Mouse (Mus musculus) adrenal gland, postnatal 4 days (tissue): ENCODE measurements around the gene Bag2. TPM values are rescaled to one million over a fixed set of nuclear protein-coding genes. Genes with fewer than 3 reads are reported as not detected.
A peak's percentile ranks its signal among the peaks of the same experiment; 100 is the strongest.

ENCODE experiments used
- DNase-seq, 2 experiments: peaks; one replicate each; pipeline ENCODE4 v3.0.0; 2021 to 2022; ENCODE audit warnings: low spot score in 2 of 2, mixed read lengths in 2 of 2
- long read RNA-seq, 2 experiments: library from polyadenylated mRNA; stranded (forward); transcript quantifications; one replicate each; pipeline ENCODE4 v2.0.0; 2021
- total RNA-seq, 2 experiments: library from RNA; stranded (reverse); gene quantifications; 2 replicates each; pipeline ENCODE4 v1.2.3; 2021

The Bag2 gene
- 10 to 100 TPM; 22.3 to 25.7 TPM for total RNA-seq
- long read RNA-seq, experiment 1, transcript Bag2-203 (2 exons, 378 nt): minor isoform, 5 of 17 reads
- long read RNA-seq, experiment 1, transcript Bag2-201 (3 exons, 1,860 nt): major isoform, 6 of 17 reads
- long read RNA-seq, experiment 1, partial matches to known transcripts: 2 of 17 reads
- long read RNA-seq, experiment 1, other reads (novel, unspliced or antisense): 4 of 17 reads
- long read RNA-seq, experiment 2, transcript Bag2-201 (3 exons, 1,860 nt): major isoform, 25 of 66 reads
- long read RNA-seq, experiment 2, transcript Bag2-203 (2 exons, 378 nt): minor isoform, 7 of 66 reads
- long read RNA-seq, experiment 2, partial matches to known transcripts: 0 of 66 reads
- long read RNA-seq, experiment 2, other reads (novel, unspliced or antisense): 34 of 66 reads

DNA sequence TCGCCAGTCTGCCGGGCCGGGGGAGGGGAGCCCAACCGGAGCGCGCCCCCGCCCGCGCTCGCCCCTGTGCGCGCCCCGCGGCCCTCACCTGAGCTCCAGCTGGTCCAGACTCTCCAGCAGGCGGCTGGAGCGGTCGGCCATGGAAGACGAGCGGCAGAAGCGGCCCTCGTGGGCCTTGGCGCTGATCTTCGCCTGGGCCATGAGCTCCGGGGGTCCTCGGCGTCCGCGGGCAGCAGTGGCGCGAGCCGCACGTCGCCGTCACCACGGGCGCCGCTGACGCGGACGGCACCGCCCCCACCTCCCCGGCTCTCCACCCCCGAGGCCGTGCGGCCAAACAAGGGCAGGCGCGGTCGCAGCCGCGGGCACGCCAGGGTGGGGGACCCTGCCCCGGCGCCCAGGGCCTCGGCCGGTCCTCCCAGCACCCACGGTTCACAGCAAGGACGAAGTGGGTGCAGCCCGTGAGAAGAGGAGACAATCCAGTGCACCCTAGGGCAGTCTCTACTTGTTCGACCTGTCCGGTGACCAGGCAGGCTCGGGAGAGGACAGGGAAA lies at the start of gene Bag2:
Bag2 (minus strand) TSS at position 305 of the 551 bp plus-strand sequence.
- DNase-seq: peak; percentile 37 to 44

DNA sequence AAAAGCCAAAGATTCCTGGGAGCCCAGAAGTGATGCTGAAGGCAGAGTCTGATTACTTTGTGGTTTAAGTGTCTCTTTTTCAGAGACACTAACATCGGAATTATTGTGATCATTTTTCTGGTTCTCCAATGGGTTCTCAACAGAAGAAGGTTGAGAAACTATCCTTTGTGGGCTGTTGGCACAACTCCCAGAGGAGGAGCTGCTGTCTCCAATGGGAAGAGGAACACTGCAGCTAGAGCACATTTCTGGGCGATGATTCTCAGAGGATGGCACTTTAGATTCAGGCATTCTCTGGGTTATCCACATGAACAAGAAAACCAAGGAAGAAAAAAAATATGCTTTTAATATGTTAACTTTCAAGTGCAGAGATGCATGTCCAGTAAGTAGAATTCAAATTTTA lies 45.7 kb upstream of the Bag2 start:
- no peak for DNase-seq

DNA sequence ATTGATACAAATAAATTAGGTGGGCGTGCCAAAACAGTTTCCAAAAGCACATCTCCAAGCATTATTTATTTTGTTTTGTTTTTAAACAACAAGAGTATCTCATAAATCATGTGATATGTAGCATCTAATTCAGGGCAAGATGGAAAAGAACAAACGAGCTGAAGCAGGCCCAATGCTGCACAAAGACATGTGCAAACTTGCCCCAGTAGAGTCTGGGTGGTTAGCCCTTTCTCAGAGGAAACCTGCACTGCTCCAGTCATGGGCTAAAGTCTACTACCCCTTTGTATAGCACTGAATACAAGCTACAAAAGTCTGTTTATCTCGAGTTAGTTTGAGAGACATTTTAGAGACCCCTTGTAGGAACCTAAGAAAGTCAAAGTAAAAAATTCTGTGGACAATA lies 42.0 kb upstream of the Bag2 start:
- DNase-seq: no peak

DNA sequence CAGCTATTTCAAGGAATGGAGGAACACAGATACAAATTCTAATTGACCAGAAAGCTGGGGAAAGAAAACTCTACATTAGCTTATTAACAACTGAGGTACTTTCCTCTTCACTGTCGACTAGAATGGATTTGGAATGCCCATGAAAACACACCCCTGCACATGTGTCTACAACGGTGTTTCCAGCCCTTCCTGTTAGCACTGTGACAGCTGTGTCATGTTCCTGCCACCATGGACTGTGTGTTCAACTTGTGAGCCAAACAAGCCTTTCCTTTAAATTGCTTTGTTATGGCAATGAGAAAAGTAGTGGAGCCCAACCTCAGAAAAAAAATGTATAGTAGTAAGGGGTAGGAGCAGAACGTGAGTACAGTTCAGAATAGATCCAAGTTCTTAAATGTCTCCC lies 30.9 kb upstream of the Bag2 start:
- DNase-seq: no peak

DNA sequence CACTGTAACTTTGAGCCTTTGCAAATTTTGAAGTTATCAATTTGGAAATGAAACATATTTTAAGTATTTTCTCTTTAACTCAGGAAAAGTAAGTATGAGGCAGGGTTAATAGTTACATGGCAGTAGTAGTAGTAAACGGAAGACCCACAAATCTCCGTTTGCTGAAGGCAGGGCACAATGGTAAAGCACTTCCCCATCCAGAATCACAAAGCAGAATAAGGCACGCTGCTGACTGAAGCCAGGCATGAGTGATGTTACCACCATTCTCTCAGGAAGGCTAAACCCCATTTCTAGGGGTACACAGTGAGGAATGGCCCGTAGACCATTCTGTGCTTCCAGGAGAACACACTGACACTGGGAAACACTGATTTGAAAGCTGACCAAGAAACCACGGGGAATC lies 30.5 kb upstream of the Bag2 start:
- no peak for DNase-seq

DNA sequence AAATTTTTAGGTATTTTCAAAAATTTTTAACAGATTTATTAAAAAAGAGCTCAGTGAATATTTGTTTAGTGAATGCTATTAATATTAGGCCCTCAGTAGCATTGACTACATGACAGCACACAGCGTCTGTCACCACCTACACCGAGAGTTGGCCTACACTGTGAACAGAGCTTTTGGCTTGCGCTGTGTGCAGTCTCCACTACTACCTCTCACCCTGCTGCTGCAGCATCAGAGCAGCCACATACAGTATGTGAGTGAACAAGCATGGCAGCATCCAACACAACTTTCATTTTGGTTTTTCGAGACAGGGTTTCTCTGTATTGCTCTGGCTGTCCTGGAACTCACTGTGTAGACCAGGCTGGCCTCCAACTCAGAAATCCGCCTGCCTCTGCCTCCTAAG lies 27.0 kb upstream of the Bag2 start:
- DNase-seq: no peak

DNA sequence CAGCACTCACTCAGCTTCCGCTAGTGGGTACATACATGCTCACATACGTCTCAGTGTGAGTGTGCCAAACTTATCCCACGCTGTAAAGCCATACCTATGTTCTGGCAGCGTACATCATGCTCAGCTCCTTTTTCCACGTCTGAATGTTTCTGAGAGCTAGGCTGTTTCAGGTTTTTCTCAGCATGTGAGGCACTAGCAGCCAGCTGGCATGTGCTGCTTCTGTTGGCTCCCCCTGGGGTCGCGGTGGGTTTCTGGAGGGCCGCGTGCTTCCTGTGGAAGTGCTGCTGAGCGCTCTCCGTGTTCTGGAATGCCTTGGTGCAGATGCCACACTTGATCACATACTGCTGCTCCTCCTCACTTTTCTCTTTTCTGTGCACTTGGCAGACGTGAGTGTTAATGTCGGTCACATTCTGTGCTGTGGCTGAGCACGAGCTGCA lies 18.6 kb upstream of the Bag2 start:
- DNase-seq: no peak

DNA sequence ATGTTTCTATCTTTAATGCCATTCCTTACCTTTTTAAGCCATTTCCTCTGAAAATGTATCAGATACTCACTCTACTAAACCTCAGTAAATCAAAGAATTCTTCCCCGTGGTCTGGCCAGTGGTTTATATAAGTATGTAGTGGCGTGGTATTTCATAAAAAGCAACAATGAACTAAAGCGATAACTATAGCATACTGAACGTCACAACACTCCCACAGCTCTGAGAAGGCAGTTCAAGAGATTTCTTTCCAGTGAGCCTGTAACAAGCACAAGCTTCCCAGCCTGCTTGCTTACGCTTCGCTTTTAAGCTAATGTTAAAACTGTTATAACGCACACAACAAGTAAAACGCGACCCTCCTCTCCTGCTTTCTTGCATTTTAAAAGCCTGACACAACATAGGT lies 14.5 kb upstream of the Bag2 start:
- DNase-seq: no peak

DNA sequence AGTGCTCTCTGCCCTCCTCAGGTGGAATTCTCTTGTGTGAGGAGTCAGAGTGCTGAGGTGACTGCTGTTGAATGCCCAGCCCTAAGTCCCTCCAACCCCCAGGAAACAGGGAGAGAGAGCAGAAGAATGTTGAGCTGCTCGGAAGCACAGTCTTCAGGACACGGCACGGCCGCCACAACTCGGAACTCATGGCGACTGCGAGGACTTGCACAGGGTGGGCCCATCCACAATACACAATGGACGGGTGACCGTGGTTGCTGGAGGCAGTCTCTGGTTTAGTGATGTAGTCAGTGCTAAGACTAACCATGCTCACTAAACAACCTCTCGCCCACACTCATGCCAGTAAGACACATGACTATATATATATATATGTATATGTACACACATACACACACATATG lies 14.0 kb upstream of the Bag2 start:
- no peak for DNase-seq

DNA sequence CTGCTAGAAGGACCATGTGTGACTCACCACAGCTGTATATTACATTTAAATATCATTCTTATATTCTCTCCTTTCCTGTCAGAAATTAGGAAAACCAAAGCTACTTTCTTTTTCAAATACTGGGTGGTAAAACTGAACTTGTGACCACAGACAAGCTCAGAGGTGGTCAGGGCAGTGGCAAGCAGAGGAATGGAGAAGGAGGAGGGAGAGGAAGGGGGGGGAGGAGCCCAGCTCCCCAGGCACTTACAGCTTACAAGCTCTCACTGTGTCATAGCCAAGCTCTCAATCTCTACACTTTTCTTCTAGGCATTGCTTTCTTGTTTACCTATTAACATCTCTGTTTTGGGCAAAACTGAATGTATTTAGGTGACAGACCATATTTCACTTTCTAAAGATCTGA lies 11.2 kb upstream of the Bag2 start:
- DNase-seq: no peak

DNA sequence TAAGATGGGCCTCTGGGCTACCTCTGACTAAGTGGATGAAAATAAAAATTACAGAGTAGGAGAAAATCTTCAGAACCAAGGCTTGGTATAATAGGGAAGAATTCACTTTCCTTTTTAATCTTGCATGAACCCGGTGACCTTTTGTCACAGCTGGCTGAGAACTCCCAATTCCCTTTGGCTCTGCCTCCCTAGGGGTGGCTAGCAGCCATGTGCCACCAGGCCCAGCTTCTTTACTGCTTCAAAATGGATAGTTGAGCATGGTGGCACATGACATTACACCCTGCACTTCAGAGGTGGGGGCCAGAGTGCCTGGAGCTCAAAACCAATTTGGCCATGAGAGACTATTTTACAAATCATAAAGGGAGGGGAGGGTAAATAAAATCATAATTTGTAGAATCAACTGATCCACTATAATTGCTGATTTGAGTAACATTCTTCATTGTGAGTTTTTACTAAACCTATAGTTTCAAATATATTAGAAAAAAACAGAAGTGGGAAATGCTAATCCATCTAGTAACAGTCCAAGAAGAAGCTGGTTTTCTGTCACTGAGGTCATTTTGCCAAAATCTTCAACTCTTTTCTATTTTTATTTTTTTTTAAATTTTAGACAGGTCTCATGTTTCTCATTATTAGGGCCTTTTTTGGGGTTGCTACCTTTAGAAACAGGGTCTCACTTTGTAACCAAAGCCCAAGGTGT lies 10.6 kb upstream of the Bag2 start:
- no peak for DNase-seq

DNA sequence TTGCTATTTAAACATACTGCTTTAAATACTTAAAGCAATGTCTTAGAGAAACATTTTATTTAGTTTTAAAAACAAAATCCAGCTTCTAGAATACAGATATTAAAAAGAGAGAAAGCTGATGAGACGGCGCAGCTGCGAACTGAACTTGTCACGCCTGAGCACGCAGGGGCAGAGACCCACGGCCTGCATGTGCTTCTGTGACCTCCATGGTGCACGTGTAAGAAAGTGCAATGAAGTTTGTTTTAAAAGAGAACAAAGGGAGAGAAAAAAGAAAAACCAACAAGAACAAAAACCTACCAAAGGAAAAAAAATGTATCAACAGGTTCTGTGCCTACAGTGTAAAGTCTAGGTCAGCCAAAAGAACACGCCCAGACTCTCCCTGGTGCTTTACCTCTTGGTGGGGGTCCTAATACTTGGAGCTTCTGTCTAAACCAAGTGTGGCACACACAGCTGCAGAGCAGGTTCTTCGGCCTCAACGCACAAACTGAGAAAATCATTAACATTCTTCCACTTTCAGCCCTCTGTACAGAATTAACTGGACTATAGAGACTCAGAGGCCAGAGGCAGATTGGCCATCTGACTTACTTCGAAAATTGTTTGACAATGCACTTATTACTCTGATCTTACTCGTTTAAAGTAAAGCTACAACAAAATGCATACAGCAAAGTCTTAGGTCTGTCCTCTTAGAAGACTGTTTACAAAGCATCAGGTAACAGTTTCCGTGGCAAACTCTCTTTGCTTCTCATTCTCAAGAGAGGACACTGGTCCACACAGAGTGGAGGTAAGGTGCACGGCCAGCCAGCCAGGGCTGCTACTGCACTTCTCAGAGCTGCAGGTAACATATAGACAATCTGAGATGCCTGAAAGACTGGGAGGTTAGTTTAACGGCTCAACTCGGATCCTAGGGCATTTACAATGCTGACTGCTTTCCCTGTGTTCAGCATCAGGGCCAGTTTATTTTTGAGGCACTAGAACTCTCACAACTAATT lies 9.2 kb upstream of the Bag2 start:
- DNase-seq: no peak

DNA sequence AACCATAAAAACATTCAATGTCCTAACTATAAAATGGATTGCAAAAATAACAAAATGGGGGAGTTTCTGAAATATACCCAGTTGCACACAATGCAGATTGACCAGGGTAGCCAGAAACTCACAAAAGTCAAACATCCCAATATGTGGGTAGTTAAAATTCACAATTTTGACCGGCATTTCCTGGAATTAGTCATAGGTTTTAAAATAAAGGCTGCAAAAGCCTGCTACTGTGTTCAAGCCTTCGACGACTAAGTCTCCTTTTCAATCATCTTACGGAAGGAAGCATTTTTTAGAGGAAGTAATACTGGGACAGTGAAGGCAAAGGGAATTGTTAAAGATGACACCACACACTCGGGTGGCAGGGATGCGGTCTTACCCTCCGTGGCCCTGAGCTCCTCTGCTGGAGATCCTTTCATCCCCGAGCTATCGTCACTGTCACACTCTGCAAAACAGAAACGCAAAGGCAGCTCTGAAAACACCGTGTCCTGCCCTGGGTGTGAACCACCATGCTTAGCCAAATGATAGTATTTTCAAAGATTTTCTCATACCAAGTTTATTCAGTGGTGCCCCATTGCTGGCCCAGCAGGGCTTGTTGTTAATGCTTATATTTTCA lies 8.0 kb upstream of the Bag2 start:
- DNase-seq: no peak

DNA sequence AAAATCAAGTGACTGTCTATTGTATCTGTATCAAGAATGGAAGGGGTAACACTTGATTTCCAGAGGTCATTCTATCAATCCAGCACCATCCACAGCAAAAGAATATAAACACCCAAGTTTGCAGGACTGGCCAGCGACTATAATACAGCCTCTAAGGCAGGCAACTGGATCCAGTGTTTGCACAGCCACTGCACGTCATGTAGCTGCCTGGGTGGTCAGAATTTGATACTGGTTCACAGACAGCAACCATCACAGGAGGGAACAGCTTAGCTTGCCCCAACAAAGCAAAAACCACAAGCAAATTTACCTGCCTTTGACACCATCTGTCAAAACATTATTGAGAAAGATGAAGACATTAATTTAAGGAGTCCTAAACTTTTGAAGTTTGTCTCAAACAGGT lies 6.2 kb upstream of the Bag2 start:
- DNase-seq: no peak

DNA sequence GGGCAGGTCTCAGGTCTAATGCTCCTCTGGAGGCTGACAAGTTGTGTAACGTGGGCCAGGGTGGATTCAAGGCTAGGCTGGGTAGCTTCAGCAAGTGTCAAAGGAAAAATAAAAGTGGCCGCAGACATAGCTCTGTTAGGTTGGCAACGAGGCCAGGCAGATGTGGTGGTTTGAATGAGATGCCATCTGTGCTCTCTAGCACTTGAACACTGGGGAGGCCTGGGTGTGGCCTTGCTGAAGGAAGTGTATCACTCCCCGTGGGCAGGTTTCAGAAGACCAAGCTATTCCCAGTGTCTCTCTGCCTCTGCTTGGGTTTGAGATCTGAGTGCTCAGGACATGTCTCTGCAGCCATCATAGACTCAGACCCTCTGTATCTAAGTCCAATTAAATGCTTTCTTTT lies 893 bp upstream of the Bag2 start:
- no peak for DNase-seq

DNA sequence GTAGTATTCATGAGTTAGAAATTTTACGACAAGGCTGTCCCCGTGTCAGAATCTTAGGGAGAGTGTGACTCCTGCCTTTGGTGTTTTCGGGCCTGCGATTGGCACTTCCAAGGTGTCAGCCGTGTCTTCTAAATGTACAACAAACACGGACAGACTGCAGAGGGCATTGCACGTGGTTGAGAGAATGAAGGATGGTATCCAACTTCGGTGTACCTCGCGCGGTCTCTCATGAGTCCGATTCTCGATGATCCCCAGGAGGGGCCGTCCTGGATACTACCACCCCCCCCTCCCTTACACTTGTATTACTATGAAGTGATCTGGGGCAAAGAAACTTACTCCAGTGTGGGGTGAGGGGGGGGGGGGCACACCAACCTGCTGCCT lies 572 bp downstream of the Bag2 start:
- no peak for DNase-seq

DNA sequence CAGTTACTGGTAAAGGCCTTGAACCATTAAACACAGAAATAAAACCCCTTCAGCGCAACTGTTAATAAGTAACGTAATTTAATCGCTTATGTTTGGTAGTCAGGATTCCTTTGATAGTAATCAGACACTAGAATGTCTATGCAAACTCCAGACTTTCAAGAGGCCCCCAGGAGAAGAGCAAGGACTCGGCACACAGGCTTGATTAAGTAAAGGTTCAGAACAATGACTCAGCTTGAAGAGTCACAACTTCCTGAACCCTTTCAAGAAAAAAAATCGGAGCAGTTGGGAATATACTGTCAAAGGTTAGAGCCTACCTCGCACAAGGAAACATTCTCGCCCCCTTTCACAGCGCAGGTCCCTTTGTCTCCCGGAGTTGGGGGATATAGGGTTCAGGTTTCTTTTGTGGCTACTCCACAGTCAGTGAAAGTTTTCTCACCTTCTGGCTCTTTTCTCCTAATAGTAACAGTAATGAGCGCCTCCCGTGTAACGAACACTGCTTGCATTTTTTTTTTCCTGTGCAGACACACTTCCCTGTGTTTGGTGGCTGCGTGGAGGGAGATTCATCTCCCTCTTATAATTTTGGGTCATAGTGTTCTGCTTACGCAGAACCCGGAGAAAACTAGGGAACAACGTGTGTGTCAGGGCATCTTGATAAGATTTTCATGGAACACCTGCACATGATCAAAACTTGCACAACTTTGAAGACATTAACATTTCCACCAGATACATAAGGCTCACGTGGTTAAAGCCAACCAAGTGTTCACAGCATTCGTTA lies 1.1 kb downstream of the Bag2 start:
- DNase-seq: no peak

DNA sequence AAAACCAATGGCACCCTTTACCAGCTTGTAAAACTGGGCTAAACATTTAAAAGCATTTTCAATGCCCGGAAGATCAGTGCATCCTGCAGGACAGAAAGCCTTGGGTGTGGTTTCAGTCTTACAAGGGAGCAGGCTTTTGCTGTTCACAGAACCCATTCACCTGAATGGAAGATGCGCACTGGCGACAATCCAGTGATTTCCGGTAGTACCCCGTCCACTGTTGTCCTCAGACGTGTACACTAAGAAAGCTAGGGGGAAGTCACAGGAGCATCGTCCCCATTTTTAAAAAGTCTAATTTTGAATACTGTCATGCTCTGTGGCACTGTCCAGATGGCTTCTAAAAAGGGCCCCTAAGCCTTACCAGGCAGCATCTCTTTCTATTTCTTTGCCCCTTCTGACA lies 1.8 kb downstream of the Bag2 start:
- no peak for DNase-seq

DNA sequence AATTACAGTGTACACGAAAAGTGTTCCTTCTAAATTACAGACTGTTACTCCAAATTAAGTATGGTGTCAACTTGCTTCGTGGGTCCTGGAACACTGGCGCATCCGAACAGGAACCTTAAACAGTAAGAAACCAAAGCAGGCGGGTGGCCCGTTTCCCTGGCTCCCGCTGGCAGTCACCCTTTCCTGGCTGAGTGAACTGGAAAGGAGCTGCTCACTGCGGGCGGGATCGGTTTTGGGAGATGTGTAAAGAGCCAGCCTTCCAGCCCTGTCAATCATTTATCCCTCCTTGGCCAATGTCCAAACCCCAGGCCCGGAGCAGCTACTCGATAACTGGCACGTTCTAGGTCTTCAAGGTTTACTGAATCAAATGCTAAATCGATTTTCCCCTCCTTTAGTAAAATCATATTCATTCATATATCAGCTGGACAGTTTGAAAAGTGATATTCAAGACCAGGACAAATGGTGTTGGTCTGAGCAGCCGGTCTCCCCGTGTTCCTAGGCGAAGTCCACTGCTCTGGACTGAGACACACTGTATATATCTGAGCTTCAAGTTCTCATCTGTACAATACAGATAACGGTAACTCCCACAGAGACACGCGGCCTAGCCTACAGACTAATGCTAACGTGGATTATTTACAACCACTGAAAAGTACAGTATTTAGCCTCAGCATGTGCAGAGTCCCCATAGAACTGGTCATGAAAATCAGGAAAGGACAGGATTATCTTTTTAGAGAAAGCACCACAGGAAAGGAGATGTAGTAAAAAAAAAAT lies 2.4 kb downstream of the Bag2 start:
- DNase-seq: no peak
